9 mouse cellular contexts compared by ENCODE assay signal in genomic region chr19:4644271-4644670, GRCm38 (mm10). TPM values are rescaled to one million over a fixed set of nuclear protein-coding genes. Genes with fewer than 3 reads are reported as not detected.
DNase-seq lines count a peak whose midpoint lies in the region; ATAC-seq lines count a peak whose summit lies in the region.
"Had no signal": no experiment of that assay in that cellular context is flagged by ENCODE, and none has a peak within 500 bp of the region (broad histone marks: within the 10 kb centered on the region; RNA-seq: fewer than 3 reads in every experiment).

No protein-coding gene starts in this region.

- DNase-seq in adrenal gland, adult 2 months, result peak; percentile 22
- DNase-seq in adrenal gland, postnatal 4 days (ENCODE audit: low spot score in 2 of 2), result no peak
- peak; percentile 58 for DNase-seq in 416B (ENCODE audit: low read depth)
- peak; percentile 68 for DNase-seq in cerebellum, adult 8-10 months
- peak; percentile 26 for DNase-seq in kidney, postnatal 14 days
- peak; percentile 77 for DNase-seq in retina, embryonic 14.5 days (ENCODE audit: low spot score)
- no peak for DNase-seq in spleen, postnatal 14 days (ENCODE audit: low spot score in 2 of 2)
- DNase-seq: liver, embryonic 13.5 days had no signal

- ATAC-seq in megakaryocyte-erythroid progenitor cell, adult 5-6 weeks (replicated peaks; ENCODE audit: low FRiP score, low TSS enrichment, poor library complexity, severe bottlenecking), result no peak

RNA-seq across cellular contexts. Expression of gene Rce1, which starts 18.8 kb away (rescaled TPM):
- 10 to 100 TPM; 34.8 to 44.2 TPM for total RNA-seq in adrenal gland, adult 2 months (2021)
- polyA plus RNA-seq in adrenal gland, adult 2 months (2012; rRNA removed), result 125 and 141 TPM in 2 replicates
- 10 to 100 TPM; 35.7 to 39.5 TPM for total RNA-seq in adrenal gland, postnatal 4 days (2021)
- total RNA-seq in megakaryocyte-erythroid progenitor cell, adult 5-6 weeks (2014; fragmentation: Nextera tagmentation), result 23.0 and 38.5 TPM in 2 replicates
- total RNA-seq in megakaryocyte-erythroid progenitor cell, adult 5-6 weeks (2017), result 14.6 and 26.0 TPM in 2 replicates

RNA-seq across cellular contexts. Expression of gene Lrfn4, which starts 28.8 kb away (rescaled TPM):
- total RNA-seq in adrenal gland, adult 2 months (2021), result 1 to 10 TPM; 3.3 to 6.7 TPM
- 17.1 and 22.1 TPM in 2 replicates for polyA plus RNA-seq in adrenal gland, adult 2 months (2012; rRNA removed)
- 10 to 100 TPM; 15.8 to 20.0 TPM for total RNA-seq in adrenal gland, postnatal 4 days (2021)
- total RNA-seq in megakaryocyte-erythroid progenitor cell, adult 5-6 weeks (2014; fragmentation: Nextera tagmentation), result 0.92 and 2.6 TPM in 2 replicates
- 1.1 and 2.4 TPM in 2 replicates for total RNA-seq in megakaryocyte-erythroid progenitor cell, adult 5-6 weeks (2017)

RNA-seq across cellular contexts. Expression of gene Gm960, which starts 54.2 kb away (rescaled TPM):
- under 1 TPM in 1 of 2 experiments, not detected in 1; 0.12 TPM for total RNA-seq in adrenal gland, adult 2 months (2021)
- polyA plus RNA-seq in adrenal gland, adult 2 months (2012; rRNA removed), result 0.27 and 2.3 TPM in 2 replicates
- total RNA-seq in adrenal gland, postnatal 4 days (2021), result under 1 TPM; 0.28 to 0.56 TPM
- total RNA-seq in megakaryocyte-erythroid progenitor cell, adult 5-6 weeks (2014; fragmentation: Nextera tagmentation), result 1.3 and 3.5 TPM in 2 replicates
- total RNA-seq in megakaryocyte-erythroid progenitor cell, adult 5-6 weeks (2017), result 2.4 TPM in 1 of 2 replicates, not detected in the other
- polyA plus RNA-seq: liver, embryonic 13.5 days had no signal

Comparison
In these comparisons a context has a peak if more than half of its experiments do, and no peak if none do; other contexts are left out.
1. DNase-seq: peak in adrenal gland, adult 2 months (single experiment), 416B (single experiment), cerebellum, adult 8-10 months (single experiment), kidney, postnatal 14 days (single experiment) and retina, embryonic 14.5 days (single experiment); none in adrenal gland, postnatal 4 days (0 of 2) and spleen, postnatal 14 days (0 of 2).